Mouse (Mus musculus) right cerebral cortex, postnatal 14 days (tissue): ENCODE results near the gene Angptl3.

Experiments
- DNase-seq: peaks from one replicate; pipeline ENCODE4 v3.0.0; 2022

Angptl3 gene

DNA sequence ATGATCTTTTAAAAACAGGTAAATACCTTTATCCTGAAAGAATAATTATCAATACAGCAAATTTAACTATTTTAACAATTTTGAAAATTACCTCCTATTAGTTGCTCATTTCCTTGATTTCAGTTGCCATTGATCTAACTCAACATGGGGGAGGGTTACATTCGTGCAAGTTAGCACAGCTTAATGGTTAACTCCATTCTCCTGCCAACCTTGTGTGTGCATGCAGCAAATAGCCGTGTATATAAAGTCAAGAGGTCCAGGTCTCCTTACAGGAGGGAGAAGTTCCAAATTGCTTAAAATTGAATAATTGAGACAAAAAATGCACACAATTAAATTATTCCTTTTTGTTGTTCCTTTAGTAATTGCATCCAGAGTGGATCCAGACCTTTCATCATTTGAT, at the start of gene Angptl3:
Angptl3 (plus strand) TSS at position 269 of the 400 bp plus-strand sequence.
- no peak for DNase-seq

DNA sequence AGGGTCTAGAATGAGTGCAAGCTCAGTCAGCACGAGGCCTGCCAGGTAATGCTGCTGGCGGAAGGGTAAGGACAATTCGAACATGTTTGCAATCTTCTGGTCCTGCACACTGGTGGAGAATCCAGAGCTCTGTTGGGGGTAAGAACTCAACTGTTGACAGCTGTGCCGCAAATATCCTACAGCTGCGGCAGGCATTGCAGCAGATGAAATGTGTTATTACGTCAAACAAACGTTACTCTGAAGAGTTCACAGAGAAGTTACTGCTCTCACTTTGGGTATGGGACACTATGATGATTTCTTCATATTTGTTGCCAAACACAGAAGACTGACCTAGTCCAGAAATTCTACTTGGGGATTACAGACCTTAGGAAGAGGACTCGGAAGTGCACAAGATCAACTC, 46.1 kb upstream of the Angptl3 start:
- DNase-seq, result no peak

DNA sequence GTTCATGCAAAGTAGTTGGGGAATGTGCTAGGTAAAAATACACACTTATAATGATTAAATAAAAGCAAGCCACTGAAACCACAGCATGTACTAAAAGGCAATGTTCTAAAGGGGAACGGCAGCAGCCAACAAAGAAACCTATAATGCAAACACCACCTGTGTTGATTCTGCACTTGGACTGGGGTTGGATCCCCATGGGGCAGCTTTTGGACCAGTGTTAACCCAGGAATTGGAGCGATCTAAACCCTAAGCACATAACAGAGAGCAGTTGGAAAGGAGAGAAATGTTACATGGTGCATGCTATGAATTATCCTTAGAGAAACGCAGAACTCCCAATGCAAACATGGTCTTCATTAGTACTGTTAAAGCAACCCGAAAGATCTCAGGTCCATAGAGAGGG, 37.3 kb upstream of the Angptl3 start:
- DNase-seq, result no peak

DNA sequence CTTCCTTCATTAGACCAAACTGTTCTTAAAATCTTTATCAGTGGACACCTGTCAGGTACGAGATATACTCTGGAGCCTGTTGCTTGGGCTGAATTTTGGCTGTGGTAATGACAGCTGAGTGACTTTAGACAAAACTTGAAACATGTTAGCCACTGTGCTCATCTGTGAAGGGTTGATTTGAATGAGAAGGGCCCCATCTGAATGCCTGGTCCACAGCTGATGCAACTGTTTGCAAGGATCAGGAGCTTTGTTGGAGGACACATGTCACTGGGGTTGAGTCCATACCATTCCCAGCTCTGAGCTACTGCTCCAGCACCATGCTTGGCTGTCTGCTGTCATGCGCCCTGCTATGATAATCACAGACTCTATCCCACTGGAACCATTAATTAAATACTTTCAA, 25.2 kb upstream of the Angptl3 start:
- DNase-seq, result no peak

DNA sequence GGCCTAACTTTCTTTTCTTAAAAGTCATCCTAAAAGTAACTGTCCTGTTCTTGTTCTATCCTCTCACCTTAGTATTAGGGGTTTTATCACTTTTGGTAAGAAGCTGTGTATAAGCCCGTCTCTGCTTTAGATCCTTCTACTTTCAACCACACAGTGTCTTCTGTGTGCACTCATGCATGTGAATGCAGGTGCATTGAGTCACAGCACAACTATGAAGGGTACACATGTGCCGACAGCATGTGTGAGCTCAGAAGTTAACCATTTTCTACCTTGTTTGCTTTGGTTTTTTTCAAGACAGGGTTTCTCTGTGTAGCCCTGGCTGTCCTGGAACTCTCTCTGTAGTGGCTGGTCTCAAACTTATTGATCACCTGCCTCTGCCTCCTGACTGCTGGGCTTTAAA, 24.4 kb upstream of the Angptl3 start:
- DNase-seq, result no peak

DNA sequence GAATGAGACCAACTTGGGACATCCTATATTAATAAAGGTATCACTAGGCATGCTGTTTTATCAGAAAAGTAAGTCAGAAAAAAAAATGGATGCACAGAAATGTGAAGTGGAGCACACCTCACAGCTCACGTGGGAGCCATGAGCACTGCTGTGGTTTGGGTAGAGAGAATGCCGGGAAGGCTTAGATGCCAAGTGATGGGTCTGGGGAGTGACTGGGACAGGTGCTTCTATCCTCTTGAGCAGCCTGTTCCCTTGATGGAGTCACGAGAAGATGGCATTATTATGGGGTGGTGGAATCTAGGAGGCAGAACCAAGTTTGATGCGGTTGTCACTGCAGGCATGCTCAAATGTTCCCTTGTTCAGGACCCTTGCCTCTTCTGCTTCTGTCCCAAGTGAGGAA, 19.7 kb upstream of the Angptl3 start:
- no peak for DNase-seq

DNA sequence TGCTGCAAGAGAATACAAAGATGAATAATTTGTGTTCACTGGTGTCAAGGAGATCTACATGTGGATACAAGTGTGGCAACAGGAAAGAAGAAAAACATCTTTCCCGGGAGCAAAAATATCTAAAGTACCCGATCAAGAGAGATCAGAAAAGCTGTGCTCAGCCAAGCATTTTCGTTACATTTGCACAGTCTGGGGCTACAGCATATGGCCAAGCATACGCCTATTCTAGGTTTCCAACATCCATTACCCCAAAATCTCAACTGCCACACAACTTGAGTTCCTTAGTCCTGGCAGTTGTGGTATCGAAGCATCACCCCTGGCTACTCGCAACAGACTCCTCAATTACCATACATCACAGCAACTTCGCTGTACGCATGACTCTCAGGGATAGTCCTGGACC, 8.5 kb upstream of the Angptl3 start:
- no peak for DNase-seq

DNA sequence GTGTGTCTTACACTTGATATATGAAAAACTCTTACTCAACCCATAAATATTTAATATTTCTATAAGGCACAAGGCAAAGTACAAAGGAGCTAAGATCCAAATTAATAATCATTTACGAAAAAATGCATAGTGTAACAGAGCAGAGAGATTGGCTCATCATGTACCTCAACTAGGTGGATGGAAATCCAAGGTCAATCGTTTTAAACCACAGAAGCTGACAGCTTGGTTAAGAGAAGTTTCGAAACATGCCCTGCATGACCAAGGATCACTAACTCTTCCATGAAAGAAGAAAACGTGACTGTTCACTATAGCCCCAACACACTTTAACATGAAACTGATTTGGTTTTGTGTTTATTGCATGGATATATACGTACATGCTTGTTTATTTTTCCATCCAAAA, 2.4 kb upstream of the Angptl3 start:
- no peak for DNase-seq

DNA sequence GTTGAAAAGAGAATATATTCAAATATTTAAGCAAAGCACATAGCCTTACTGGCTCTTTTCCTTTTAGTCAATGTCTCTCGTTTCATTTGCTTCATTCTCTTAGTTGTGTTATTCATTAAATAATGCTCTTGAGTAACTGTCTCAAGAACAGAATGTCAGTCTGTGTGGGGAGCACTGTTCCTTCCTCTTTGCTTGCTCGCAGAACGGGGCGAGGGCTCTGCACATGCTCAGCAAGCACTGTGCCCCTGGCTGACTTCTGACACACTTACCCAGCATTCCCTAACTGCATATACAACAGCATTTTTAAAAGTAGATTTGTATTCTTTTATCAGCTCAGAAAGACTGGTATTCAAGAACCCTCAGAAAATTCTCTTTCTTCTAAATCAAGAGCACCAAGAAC, 2.2 kb downstream of the Angptl3 start:
- no peak for DNase-seq

DNA sequence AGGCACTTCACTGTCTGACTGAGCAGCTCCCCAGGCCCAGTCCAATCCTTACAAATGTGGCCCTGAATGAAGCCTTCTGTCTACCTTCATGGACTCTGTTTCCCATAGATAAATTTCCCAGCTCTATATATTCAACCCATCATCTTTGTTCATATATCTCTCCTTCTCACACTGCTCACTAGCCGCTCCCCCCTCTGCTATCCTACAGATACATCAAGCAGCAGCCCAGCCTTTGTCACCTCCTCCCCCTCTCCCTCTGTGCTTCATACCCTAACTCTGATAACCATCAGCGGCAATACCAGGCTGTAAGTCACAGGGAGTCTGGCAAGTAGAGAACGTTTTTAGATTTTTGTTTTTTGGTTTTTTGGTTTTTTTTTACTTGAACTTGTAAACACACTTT, 14.1 kb downstream of the Angptl3 start:
- no peak for DNase-seq

DNA sequence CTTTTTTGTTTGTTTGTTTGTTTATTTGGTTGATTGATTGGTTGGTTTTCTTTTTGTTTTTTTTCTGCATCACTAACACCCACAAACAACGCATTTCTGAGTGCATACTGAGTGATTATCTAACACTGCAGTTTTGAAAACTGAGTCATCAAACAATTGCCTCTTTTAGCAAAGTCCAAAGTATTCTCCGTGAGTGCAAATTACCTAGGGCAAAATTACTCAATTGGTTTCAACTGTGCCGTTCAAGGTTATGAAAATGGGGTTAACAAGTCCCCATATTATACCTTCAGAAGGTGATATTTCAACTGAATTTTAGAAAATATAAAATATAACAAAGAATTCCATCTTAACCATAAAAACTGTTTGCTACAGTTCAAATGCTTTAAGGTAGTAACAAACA, 15.7 kb downstream of the Angptl3 start:
- DNase-seq, result no peak

DNA sequence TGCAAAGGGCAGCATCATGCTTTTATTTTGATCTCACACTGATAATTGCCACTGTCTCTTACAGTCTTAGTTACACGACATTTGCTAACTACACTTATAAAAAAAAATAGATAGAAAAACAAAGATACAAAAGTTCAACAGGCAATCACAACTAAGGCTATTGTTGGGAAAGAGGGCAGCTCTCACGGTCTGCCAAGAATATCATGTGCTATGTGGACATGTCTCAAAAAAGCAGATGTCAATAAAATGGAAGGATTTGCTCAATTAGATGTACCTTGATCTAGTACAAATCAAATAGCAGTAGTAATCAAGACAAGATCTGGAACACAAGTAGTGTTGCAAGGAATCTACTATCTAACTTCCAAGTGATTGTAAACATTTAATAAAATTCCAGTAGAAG, 17.8 kb downstream of the Angptl3 start:
- DNase-seq, result no peak

DNA sequence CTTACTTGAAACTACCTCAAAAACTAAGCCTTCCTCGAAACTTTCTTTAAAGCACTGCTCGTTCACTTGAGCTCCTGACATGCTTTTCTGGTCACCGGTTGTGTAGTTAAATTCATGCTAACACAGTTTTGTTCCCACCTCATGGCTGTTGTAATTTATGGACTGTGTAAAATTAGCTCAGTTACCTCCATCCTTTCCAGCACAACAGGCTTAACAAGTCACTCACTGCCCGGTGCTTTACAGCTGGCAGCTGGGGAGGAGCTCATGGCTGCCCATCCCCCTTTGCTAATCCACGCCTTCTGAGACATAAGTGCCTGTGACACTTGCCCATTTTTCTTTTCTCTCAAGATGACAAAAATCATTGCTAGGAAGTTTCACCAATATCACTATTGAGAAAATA, 33.8 kb downstream of the Angptl3 start:
- DNase-seq, result no peak

DNA sequence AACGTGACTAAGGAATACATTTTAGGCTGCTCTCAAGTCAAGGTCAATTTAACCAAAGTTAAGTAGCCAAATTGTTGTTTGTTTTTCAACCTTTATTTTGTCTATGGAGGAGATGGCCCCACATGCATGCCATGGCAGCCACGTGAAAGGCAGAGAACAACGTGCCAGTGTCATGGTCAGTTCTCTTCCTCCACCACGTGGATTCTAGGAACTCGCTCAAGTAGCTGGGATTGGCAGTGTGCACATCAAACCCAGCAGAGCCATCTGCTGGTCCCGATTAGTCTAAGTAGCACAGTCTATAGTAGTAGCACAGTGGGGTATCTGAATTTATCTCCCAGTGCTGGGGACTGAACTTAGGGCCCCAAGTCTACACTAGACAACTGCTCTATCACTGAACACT, 38.1 kb downstream of the Angptl3 start:
- no peak for DNase-seq

DNA sequence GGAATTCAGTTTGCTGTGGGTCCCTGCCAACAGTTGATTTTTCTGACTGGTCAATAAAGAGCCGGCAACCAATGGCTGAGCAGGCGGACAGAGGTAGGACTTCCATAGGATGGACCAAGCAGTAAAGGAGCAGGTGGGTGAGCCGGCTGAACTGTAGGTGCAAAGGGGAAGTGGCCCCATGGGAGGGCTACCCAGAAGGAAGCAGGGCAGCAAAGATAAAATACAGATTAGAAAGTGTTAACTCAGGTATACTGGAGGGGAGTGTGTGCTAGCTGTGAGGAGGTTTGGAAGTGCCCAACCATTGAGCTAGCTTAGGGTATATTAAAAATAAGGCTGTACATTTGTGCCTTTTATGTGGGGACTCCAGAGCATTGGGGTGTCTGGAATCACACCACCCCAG, 47.3 kb downstream of the Angptl3 start:
- no peak for DNase-seq

DNA sequence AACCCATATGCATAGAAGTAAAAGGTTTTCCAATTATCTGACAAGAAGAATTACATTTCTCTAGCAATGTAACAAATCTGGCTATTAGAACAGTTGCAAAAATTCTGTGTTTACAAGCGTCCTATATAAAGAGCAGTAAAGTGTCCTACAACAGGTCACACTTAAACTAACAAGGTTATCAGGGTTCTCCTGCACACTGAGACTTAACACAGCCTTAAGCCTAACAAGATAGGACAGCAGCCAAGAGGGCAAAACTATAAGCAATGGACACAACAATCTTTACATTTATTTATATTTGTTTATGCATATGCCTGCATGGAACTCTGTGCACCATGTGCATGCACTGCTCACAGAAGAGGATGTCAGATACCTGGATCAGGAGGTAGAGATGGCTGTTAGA, 50.4 kb downstream of the Angptl3 start:
- no peak for DNase-seq

DNA sequence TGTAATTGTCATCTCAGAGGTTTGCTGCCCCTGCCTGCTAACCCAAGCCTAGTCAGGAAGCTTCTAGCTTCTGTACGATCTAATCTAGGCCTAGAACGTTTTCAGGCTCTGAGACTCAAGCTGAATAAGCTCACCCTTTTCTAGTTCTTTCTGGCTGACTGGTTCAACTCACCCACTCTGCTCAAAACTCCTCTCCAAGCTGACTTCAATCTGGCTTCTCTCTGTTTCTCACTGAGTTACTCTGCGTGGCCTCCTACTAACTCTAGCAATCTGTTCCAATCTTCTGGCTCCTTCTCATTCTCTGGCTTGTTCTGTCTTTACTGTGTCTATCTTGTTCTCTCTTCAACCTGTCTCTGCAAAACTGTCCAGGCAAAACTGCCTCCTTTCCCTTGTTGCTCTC, 53.1 kb downstream of the Angptl3 start:
- DNase-seq, result no peak

DNA sequence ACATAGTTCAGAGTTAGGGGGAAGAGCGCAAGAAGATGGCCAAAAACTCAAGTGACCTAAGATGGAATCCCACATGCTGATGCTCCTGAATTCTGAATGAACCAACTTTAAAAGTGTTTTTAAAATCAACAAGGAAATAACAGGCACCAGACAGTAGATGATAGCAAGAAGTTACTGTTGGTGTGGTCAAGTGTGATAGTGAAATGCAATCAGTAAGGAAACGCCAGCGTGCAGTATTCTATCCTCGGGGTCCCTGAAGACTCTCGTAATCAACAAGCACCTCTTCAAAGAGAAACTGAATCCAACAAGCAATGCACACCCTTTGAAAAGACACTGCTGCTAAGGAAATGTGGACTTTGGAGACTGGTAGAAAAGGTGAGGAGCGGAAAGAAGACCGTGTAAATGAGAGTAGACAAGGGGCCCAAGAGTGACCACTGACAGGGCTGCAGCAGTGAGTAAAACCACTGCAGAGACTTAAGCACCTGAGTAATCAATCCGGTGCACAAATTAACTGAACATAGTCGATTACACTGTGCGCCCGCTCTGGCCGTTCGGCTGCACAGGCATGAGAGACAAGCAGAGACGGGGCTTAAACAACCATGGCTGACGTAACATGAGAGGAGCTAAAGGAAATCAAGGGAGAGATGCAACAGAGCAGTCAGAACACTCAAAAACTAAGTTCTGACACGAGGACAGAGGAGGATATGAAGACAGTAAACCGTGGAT, 57.2 kb downstream of the Angptl3 start:
- DNase-seq, result no peak

DNA sequence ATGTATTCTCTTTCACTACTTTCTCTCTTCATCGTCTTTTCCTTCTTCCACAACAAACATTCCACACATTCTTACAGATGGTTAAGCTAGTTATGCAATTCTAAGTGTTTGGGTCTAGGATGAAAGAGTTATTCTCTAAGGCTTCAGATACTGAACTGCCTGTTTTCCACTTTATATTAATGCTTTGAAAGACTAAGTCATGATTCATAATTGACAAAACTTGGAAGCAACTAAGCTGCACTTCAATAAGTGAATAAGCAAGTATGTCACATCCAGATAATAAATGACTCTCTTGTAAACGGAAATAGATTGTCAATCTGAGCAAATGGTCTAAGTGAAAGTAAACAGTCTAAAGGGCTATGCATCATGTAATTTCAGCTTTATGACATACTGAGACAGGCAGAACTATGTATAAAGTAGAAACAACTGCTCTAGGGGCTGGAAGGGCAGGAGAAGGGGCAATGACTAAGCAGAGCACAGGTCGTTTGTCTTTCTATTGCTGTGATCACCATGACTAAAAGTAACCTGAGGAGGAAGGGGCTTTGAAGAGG, 60.5 kb downstream of the Angptl3 start:
- DNase-seq, result no peak

DNA sequence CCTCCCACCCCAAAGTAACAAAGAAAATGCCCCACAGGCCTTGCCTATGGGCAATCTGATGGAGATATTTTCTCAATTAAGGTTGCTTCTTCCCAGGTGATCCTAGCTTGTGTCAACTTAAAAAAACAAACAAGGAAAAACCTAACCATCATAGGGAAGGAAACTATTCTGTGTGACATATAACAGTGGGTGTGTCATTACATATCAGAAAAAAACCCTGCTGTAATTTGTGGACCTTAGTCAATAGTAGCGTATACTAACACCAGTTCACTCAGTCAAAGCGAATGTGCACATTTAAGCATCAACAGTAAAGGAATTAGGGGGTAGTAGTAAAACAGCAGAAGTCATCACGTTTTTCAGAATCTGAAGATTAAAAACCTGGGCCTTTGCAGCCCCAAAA, 61.0 kb downstream of the Angptl3 start:
- no peak for DNase-seq
